ENCODE assay signal across 8 mouse cellular contexts in the genomic region with DNA sequence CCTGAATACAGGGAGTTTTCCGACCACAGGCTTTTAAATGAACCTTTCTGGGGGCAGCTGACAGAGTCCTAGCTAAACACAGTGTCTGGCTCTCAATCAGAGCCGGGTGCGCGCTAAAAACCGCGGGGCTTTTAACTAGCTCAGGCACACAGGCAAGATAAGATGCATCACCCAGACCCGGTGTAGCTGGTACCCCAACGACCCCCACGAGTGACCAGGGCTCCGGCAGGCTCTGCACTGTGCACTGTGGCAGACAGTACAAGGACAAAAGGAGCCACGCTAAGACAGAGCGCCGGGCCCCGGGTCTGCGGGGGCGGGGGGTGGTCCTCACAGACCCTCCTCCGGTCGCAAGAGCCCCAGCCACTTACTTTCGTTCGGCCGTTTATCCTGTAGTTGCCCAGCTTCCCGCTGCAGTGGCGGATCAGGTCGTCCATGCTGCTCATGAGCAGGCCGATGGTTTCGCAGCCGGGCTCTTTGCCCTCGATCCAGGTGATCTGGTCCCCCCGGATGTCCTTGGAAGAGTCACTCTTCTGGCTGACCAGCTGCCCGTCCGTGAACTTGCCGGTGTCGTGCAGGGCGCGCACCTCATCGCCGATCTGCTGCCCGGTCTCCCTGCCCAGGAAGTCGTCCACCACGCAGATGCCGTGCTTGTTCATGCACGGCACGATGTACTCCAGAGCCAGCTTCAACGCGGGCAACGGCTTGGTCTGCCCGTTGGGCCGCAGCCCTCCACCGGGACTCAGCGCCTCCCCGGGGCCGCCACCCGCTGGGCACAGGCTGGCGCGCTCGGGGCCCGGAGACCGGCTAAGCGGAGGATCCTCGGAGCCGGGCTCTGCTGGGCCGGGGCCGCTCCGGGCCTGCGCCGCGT. TPM values are rescaled to one million over a fixed set of nuclear protein-coding genes. Genes with fewer than 3 reads are reported as not detected.
DNase-seq lines count a peak whose midpoint lies in the region; ATAC-seq lines count a peak whose summit lies in the region.

No protein-coding gene starts in this region.

- H3K27ac ChIP-seq in embryonic facial prominence, embryonic 13.5 days = peak overlapping the region; percentile 94
- peak overlapping the region; percentile 98 for H3K27ac ChIP-seq in heart, embryonic 15.5 days
- H3K27ac ChIP-seq in lung, embryonic 16.5 days (ENCODE audit: low read length) = peak overlapping the region; percentile 97

- H3K9me3 ChIP-seq in embryonic facial prominence, embryonic 13.5 days = no peaks in the 10 kb centered on the region
- H3K9me3 ChIP-seq in heart, embryonic 15.5 days (replicated peaks) = no peaks in the 10 kb centered on the region
- no peaks in the 10 kb centered on the region for H3K9me3 ChIP-seq in lung, embryonic 16.5 days (ENCODE audit: control insufficient read depth, low read length)

- peak; percentile 65 for DNase-seq in CD4-positive helper T cell, adult 2 months (ENCODE audit: low read depth, low spot score)
- peak; percentile 71 for DNase-seq in adrenal gland, postnatal 14 days
- DNase-seq in kidney, postnatal 10 days = peak; percentile 67
- DNase-seq in ovary, postnatal 10 days (ENCODE audit: low spot score) = peak; percentile 12
- DNase-seq in thymus, postnatal 36 days = peak; percentile 52 to 64

- H3K27me3 ChIP-seq in embryonic facial prominence, embryonic 13.5 days = no peaks in the 10 kb centered on the region
- H3K27me3 ChIP-seq in heart, embryonic 15.5 days = no peaks in the 10 kb centered on the region
- no peaks in the 10 kb centered on the region for H3K27me3 ChIP-seq in lung, embryonic 16.5 days (ENCODE audit: control insufficient read depth, insufficient read depth, low read depth, low read length)

- H3K9ac ChIP-seq in embryonic facial prominence, embryonic 13.5 days = peak overlapping the region; percentile 93
- peak overlapping the region; percentile 97 for H3K9ac ChIP-seq in heart, embryonic 15.5 days
- peak overlapping the region; percentile 87 for H3K9ac ChIP-seq in lung, embryonic 16.5 days (ENCODE audit: low read length)

- ATAC-seq in embryonic facial prominence, embryonic 13.5 days (ENCODE audit: insufficient number of reproducible peaks, insufficient read depth, low FRiP score, low TSS enrichment, low read depth) = no peak
- ATAC-seq in heart, embryonic 15.5 days (replicated peaks; ENCODE audit: insufficient number of reproducible peaks, insufficient read depth, low FRiP score, low read depth) = peak; percentile 21
- peak; percentile 15 for ATAC-seq in lung, embryonic 16.5 days (ENCODE audit: low read depth)

- WGBS in embryonic facial prominence, embryonic 13.5 days = under 1% methylated on average over 67 of the region's 67 CpGs
- WGBS in heart, embryonic 15.5 days = under 1% methylated on average over 64 of the region's 67 CpGs
- 0% methylated on average over 56 of the region's 67 CpGs for WGBS in lung, embryonic 16.5 days

- peak overlapping the region; percentile 89 for H3K4me3 ChIP-seq in embryonic facial prominence, embryonic 13.5 days
- H3K4me3 ChIP-seq in heart, embryonic 15.5 days = peak overlapping the region; percentile 91
- peak overlapping the region; percentile 57 for H3K4me3 ChIP-seq in lung, embryonic 16.5 days (ENCODE audit: low read length)

- no peaks in the 10 kb centered on the region for H3K36me3 ChIP-seq in embryonic facial prominence, embryonic 13.5 days
- no peaks in the 10 kb centered on the region for H3K36me3 ChIP-seq in heart, embryonic 15.5 days
- H3K36me3 ChIP-seq in lung, embryonic 16.5 days (ENCODE audit: control insufficient read depth, insufficient read depth, low read length) = no peaks in the 10 kb centered on the region; the same call in 1 of the 2 replicates

- H3K4me1 ChIP-seq in embryonic facial prominence, embryonic 13.5 days = peaks cover 47% of the 10 kb centered on the region
- peaks cover 44% of the 10 kb centered on the region for H3K4me1 ChIP-seq in heart, embryonic 15.5 days (replicated peaks)
- H3K4me1 ChIP-seq in lung, embryonic 16.5 days (replicated peaks; ENCODE audit: control insufficient read depth, insufficient read depth, low read length) = peaks cover 28% of the 10 kb centered on the region

- peak overlapping the region; percentile 89 for H3K4me2 ChIP-seq in embryonic facial prominence, embryonic 13.5 days
- H3K4me2 ChIP-seq in heart, embryonic 15.5 days = peak overlapping the region; percentile 66
- H3K4me2 ChIP-seq in lung, embryonic 16.5 days (ENCODE audit: low read depth, low read length) = peak overlapping the region; percentile 84

RNA-seq across cellular contexts. Expression of a gene that starts 1.0 kb away (rescaled TPM):
- total RNA-seq in adrenal gland, postnatal 14 days (2021) = 63.4 and 77.1 TPM in 2 replicates
- polyA plus RNA-seq in embryonic facial prominence, embryonic 13.5 days (2015; fragmentation: Nextera tagmentation; extraction: Ambion mirVana) = 15.0 and 16.3 TPM in 2 replicates
- polyA plus RNA-seq in heart, embryonic 15.5 days (2015; fragmentation: Nextera tagmentation; extraction: Ambion mirVana) = 16.7 and 18.4 TPM in 2 replicates
- 11.6 and 11.7 TPM in 2 replicates for polyA plus RNA-seq in lung, embryonic 16.5 days (2015; fragmentation: Nextera tagmentation; extraction: Ambion mirVana)

RNA-seq across cellular contexts. Expression of a gene that starts 50.4 kb away (rescaled TPM):
- total RNA-seq in adrenal gland, postnatal 14 days (2021) = 20.1 and 21.3 TPM in 2 replicates
- polyA plus RNA-seq in embryonic facial prominence, embryonic 13.5 days (2015; fragmentation: Nextera tagmentation; extraction: Ambion mirVana) = 10.4 and 10.7 TPM in 2 replicates
- 7.2 and 9.6 TPM in 2 replicates for polyA plus RNA-seq in heart, embryonic 15.5 days (2015; fragmentation: Nextera tagmentation; extraction: Ambion mirVana)
- 9.1 and 9.6 TPM in 2 replicates for polyA plus RNA-seq in lung, embryonic 16.5 days (2015; fragmentation: Nextera tagmentation; extraction: Ambion mirVana)

RNA-seq across cellular contexts. Expression of a gene that starts 50.6 kb away (rescaled TPM):
- total RNA-seq in adrenal gland, postnatal 14 days (2021) = 21.5 and 23.8 TPM in 2 replicates
- polyA plus RNA-seq in embryonic facial prominence, embryonic 13.5 days (2015; fragmentation: Nextera tagmentation; extraction: Ambion mirVana) = 9.4 and 9.9 TPM in 2 replicates
- polyA plus RNA-seq in heart, embryonic 15.5 days (2015; fragmentation: Nextera tagmentation; extraction: Ambion mirVana) = 6.5 and 7.6 TPM in 2 replicates
- 8.3 and 8.8 TPM in 2 replicates for polyA plus RNA-seq in lung, embryonic 16.5 days (2015; fragmentation: Nextera tagmentation; extraction: Ambion mirVana)

Comparison
In these comparisons a context has a peak if more than half of its experiments do, and no peak if none do; other contexts are left out.
1. DNase-seq: peak in every context shown above with its lines; median percentile 71 in adrenal gland, postnatal 14 days; 67 in kidney, postnatal 10 days; 65 in CD4-positive helper T cell, adult 2 months; 58 in thymus, postnatal 36 days; 12 in ovary, postnatal 10 days.